Mouse (Mus musculus) liver, embryonic 14.5 days (tissue): Measurements from ENCODE around the gene Defb22.

Source experiments
- CTCF ChIP-seq: IDR thresholded peaks from 2 replicates; pipeline ENCODE4 v1.5.1; 2016; ENCODE audit warnings: antibody characterized with exemption, low read depth, control low read depth
- EP300 ChIP-seq: IDR thresholded peaks from 2 replicates; pipeline ENCODE4 v1.6.1; 2016; ENCODE audit warnings: antibody characterized with exemption, low read depth

GRCm38 (mm10) chr2:152436405-152436901 lies 53.5 kb downstream of the Defb22 start:
- TF ChIP-seq CTCF (no peak), EP300 (no peak)
